Mouse (Mus musculus) midbrain, embryonic 11.5 days (tissue): ENCODE data around the gene Mrpl24. TPM values are rescaled to one million over a fixed set of nuclear protein-coding genes. Genes with fewer than 3 reads are reported as not detected.

Experiments
- ATAC-seq: fragments of 200-750 bp; cut with Nextera tagmentation; 2 replicates; pipeline ENCODE4 v1.8.0; 2017; ENCODE audit warnings: moderate TSS enrichment, moderate library complexity; ENCODE audit not compliant: low FRiP score
- DNase-seq: peaks from one replicate; pipeline ENCODE4 v3.0.0; 2015; ENCODE audit warnings: low spot score; ENCODE audit errors: missing footprints
- H3K27ac ChIP-seq: fragments of 300-500 bp; sonication (generic); 2 replicates; pipeline ENCODE4 v1.5.1; 2014; ENCODE audit warnings: low read depth, low read length
- H3K27me3 ChIP-seq: fragments of 300-500 bp; sonication (generic); 2 replicates; pipeline ENCODE4 v1.6.1; 2014; ENCODE audit warnings: mild to moderate bottlenecking, low read length, moderate library complexity, mixed read lengths; ENCODE audit not compliant: control insufficient read depth, insufficient read depth
- H3K36me3 ChIP-seq: fragments of 300-500 bp; sonication (generic); 2 replicates; pipeline ENCODE4 v1.6.1; 2014; ENCODE audit warnings: mild to moderate bottlenecking, low read length, moderate library complexity, mixed read lengths; ENCODE audit not compliant: control insufficient read depth, insufficient read depth
- H3K4me1 ChIP-seq: fragments of 300-500 bp; sonication (generic); 2 replicates; pipeline ENCODE4 v1.6.1; 2014; ENCODE audit warnings: low read length; ENCODE audit not compliant: control insufficient read depth, insufficient read depth
- H3K4me2 ChIP-seq: fragments of 300-500 bp; sonication (generic); 2 replicates; pipeline ENCODE4 v1.6.1; 2014; ENCODE audit warnings: mild to moderate bottlenecking, moderate library complexity
- H3K4me3 ChIP-seq: fragments of 300-500 bp; sonication (generic); 2 replicates; pipeline ENCODE4 v1.5.1; 2014; ENCODE audit warnings: low read depth, low read length
- H3K9ac ChIP-seq: fragments of 300-500 bp; sonication (generic); 2 replicates; pipeline ENCODE4 v1.6.1; 2014; ENCODE audit warnings: low read length
- H3K9me3 ChIP-seq: fragments of 300-500 bp; sonication (generic); 2 replicates; pipeline ENCODE4 v1.6.1; 2016; ENCODE audit warnings: low read length; ENCODE audit not compliant: control insufficient read depth
- WGBS: fragments of 180-500 bp; shearing (Covaris S2); extraction: QIAGEN DNeasy Blood & Tissue Kit; methylation state at CpG from one replicate; pipeline ENCODE4 v1.1.7; 2014; 5-methylcytosine and 5-hydroxymethylcytosine counted together
- polyA plus RNA-seq: library from polyadenylated mRNA; unstranded; fragments of >200 nt; fragmentation: Nextera tagmentation; extraction: Ambion mirVana; gene quantifications from 2 replicates; pipeline ENCODE4 v1.2.1, GENCODE M21; 2014

Gene Mrpl24
- polyA plus RNA-seq, 1 experiment from 2014 or later, result 73.9 TPM

DNA sequence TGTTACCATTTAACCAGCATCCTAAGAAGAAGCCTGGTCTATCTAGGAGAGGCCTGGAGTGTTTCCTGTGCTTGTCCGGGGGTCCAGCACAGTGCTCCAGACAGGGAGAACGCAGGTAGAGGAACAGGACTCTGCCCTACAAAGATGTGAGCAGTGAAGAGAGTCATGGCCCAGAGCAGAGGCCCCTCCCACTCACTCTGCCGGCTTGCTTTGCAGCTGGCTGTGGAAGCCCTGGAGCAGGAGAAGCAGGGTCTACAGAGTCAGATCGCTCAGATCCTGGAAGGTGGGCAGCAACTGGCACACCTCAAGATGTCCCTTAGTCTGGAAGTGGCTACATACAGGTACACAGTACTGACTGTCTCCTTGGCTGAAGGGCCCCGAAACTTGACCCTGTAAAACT is 53.5 kb downstream of the Mrpl24 start:
- H3K9me3 ChIP-seq, result no peaks in the 10 kb centered on the region
- no peak for DNase-seq
- peaks cover 25% of the 10 kb centered on the region for H3K36me3 ChIP-seq
- 16% methylated on average over 5 of the region's 5 CpGs for WGBS
- H3K27ac ChIP-seq, result peak overlapping the region; percentile 98
- H3K4me2 ChIP-seq, result peak overlapping the region; percentile 96
- peak overlapping the region; percentile 93 for H3K9ac ChIP-seq
- H3K4me1 ChIP-seq, result peaks cover 42% of the 10 kb centered on the region
- H3K4me3 ChIP-seq, result peak overlapping the region; percentile 96
- ATAC-seq, result no peak
- no peaks in the 10 kb centered on the region for H3K27me3 ChIP-seq

Other genes starting within 250 kb of the Mrpl24 start
- 0.08 and 0.21 TPM in 2 replicates for gene Lrrc71, start 170.9 kb upstream of the Mrpl24 start, polyA plus RNA-seq
- 2.4 and 3.2 TPM in 2 replicates for gene Ntrk1, start 124.3 kb upstream of the Mrpl24 start, polyA plus RNA-seq
- 0.51 and 0.71 TPM in 2 replicates for gene Insrr, start 122.6 kb upstream of the Mrpl24 start, polyA plus RNA-seq
- 5.4 and 6.9 TPM in 2 replicates for gene Pear1, start 95.2 kb upstream of the Mrpl24 start, polyA plus RNA-seq
- not detected in 2 replicates for gene Sh2d2a, start 72.8 kb upstream of the Mrpl24 start, polyA plus RNA-seq
- gene Prcc, start 33.9 kb upstream of the Mrpl24 start, polyA plus RNA-seq, result 18.4 and 20.4 TPM in 2 replicates
- gene Hdgf, start 13.2 kb upstream of the Mrpl24 start, polyA plus RNA-seq, result 245 and 268 TPM in 2 replicates
- 53.9 and 54.8 TPM in 2 replicates for gene Isg20l2, start 10.8 kb downstream of the Mrpl24 start, polyA plus RNA-seq
- 14.6 and 17.0 TPM in 2 replicates for gene Rrnad1, start 11.2 kb downstream of the Mrpl24 start, polyA plus RNA-seq
- 539 and 540 TPM in 2 replicates for gene Crabp2, start 29.2 kb downstream of the Mrpl24 start, polyA plus RNA-seq
- 70.3 and 85.4 TPM in 2 replicates for gene Nes, start 51.6 kb downstream of the Mrpl24 start, polyA plus RNA-seq
- gene Bcan, start 80.7 kb downstream of the Mrpl24 start, polyA plus RNA-seq, result 0.37 and 0.44 TPM in 2 replicates
- gene Hapln2, start 108.1 kb downstream of the Mrpl24 start, polyA plus RNA-seq, result 0.11 TPM in 1 of 2 replicates, not detected in the other
- 31.8 and 32.9 TPM in 2 replicates for gene Gpatch4, start 123.6 kb downstream of the Mrpl24 start, polyA plus RNA-seq
- 126 and 128 TPM in 2 replicates for gene Naxe, start 139.0 kb downstream of the Mrpl24 start, polyA plus RNA-seq
- not detected in 2 replicates for gene Ttc24, start 158.8 kb downstream of the Mrpl24 start, polyA plus RNA-seq
- gene Iqgap3, start 162.5 kb downstream of the Mrpl24 start, polyA plus RNA-seq, result 15.0 and 16.5 TPM in 2 replicates
- gene Mef2d, start 222.9 kb downstream of the Mrpl24 start, polyA plus RNA-seq, result 9.0 and 10.9 TPM in 2 replicates